Mouse (Mus musculus) spleen, postnatal 10 days (tissue): ENCODE results near the gene Slc4a8.
"Not testable (repeated sequence)": the region's sequence is repeated elsewhere in the genome, so short reads cannot be mapped to it uniquely, and the experiment has no call there.

Experiments used
- DNase-seq, 2 experiments: peaks; one replicate each; pipeline ENCODE4 v3.0.0; 2021 to 2022; ENCODE audit warnings: low spot score in 2 of 2

Slc4a8 gene

GRCm38 (mm10) chr15:100743238-100743637 lies 18.3 kb upstream of the Slc4a8 start:
- no peak for DNase-seq

GRCm38 (mm10) chr15:100746478-100747120 lies 14.9 kb upstream of the Slc4a8 start:
- DNase-seq, result no peak

GRCm38 (mm10) chr15:100747121-100747963 lies 14.2 kb upstream of the Slc4a8 start:
- DNase-seq, result peak; percentile 57 to 71

- DNase-seq, result no peak
Measured at GRCm38 (mm10) chr15:100748584-100748983, 13.0 kb upstream of the Slc4a8 start.

GRCm38 (mm10) chr15:100749751-100750538 lies 11.6 kb upstream of the Slc4a8 start:
- DNase-seq, result no peak

GRCm38 (mm10) chr15:100752439-100752838 lies 9.1 kb upstream of the Slc4a8 start:
- DNase-seq, result no peak

GRCm38 (mm10) chr15:100753045-100753444 lies 8.5 kb upstream of the Slc4a8 start:
- DNase-seq, result no peak

GRCm38 (mm10) chr15:100754041-100754440 lies 7.5 kb upstream of the Slc4a8 start:
- DNase-seq, result no peak

- DNase-seq, result peak in 1 of 2 experiments; percentile 71
Measured at GRCm38 (mm10) chr15:100754805-100755497, 6.6 kb upstream of the Slc4a8 start.

GRCm38 (mm10) chr15:100755498-100755859 lies 6.1 kb upstream of the Slc4a8 start:
- no peak for DNase-seq

- DNase-seq, result no peak
Measured at GRCm38 (mm10) chr15:100755881-100756624, 5.5 kb upstream of the Slc4a8 start.

- peak; percentile 42 to 74 for DNase-seq
Measured at GRCm38 (mm10) chr15:100757527-100757978, 4.0 kb upstream of the Slc4a8 start.

- no peak for DNase-seq
Measured at GRCm38 (mm10) chr15:100759286-100759685, 2.3 kb upstream of the Slc4a8 start.

- DNase-seq, result no peak
Measured at GRCm38 (mm10) chr15:100761036-100761418, 520 bp upstream of the Slc4a8 start.

GRCm38 (mm10) chr15:100762649-100763048 lies 1.1 kb downstream of the Slc4a8 start:
- no peak for DNase-seq

GRCm38 (mm10) chr15:100764163-100764951 lies 2.8 kb downstream of the Slc4a8 start:
- DNase-seq, result no peak

- DNase-seq, result no peak
Measured at GRCm38 (mm10) chr15:100766826-100767225, 5.3 kb downstream of the Slc4a8 start.

GRCm38 (mm10) chr15:100767851-100768250 lies 6.3 kb downstream of the Slc4a8 start:
- DNase-seq, result no peak

GRCm38 (mm10) chr15:100769023-100769422 lies 7.5 kb downstream of the Slc4a8 start:
- not testable (repeated sequence) for DNase-seq

GRCm38 (mm10) chr15:100770338-100770737 lies 8.8 kb downstream of the Slc4a8 start:
- no peak for DNase-seq
